Mouse (Mus musculus) heart, postnatal 14 days (tissue): ENCODE data around the gene Atrnl1. TPM values are rescaled to one million over a fixed set of nuclear protein-coding genes. Genes with fewer than 3 reads are reported as not detected.

Experiments
- DNase-seq, 2 experiments: peaks; one replicate each; pipeline ENCODE4 v3.0.0; 2021 to 2022
- intact Hi-C: fragments of 180-260 bp; cut with DNase I; formaldehyde crosslinking; loops from one replicate; pipeline ENCODE4 v1.15.1; 2025
- microRNA-seq, 2 experiments: library from miRNA; unstranded; fragments of <30 nt; microRNA quantifications; one replicate each; pipeline ENCODE4 v1.2.0; 2021 to 2022
- total RNA-seq, 2 experiments: library from RNA; stranded (reverse); gene quantifications; 2 replicates each; pipeline ENCODE4 v1.2.3; 2021

The Atrnl1 gene
- total RNA-seq, 2 experiments from 2014 or later, result 19.2 to 21.5 TPM

GRCm38 (mm10) chr19:58124566-58124965, 513.7 kb downstream of the Atrnl1 start:
- intact Hi-C loops, result no loop called here
- no peak for DNase-seq

- intact Hi-C loops, result no loop called here
- DNase-seq, result no peak
Observed at GRCm38 (mm10) chr19:58125010-58125409, 514.2 kb downstream of the Atrnl1 start.

DNA sequence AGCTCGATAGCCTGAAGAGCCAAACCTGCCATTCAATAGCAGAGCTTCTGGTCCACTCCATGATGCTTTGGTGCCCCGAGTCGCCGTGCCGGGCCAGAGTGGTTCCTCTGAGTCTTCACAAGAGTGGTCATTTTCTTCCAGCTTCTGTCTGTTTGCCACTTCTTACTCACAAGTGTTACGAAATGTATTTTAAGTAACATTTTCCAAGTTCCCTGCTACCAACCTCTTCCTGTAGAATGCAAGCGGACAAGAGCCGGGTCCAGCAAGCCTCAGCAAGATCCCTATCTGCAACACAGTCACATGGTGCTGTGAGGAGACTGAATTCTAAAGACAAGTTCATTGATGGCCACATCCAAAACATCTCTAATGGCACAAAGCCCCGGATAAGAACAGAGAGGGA, 521.1 kb downstream of the Atrnl1 start:
- intact Hi-C loops, result no loop called here
- DNase-seq, result no peak

- DNase-seq, result no peak
- intact Hi-C loops, result no loop called here
Observed at GRCm38 (mm10) chr19:58140191-58140784, 529.5 kb downstream of the Atrnl1 start.

GRCm38 (mm10) chr19:58143853-58144454, 533.1 kb downstream of the Atrnl1 start:
- DNase-seq, result no peak
- intact Hi-C loops, result no loop called here

GRCm38 (mm10) chr19:58145521-58145920, 534.7 kb downstream of the Atrnl1 start:
- DNase-seq, result peak in 1 of 2 experiments; percentile 43
- intact Hi-C loops, result no loop called here

GRCm38 (mm10) chr19:58151257-58151656, 540.4 kb downstream of the Atrnl1 start:
- intact Hi-C loops, result no loop called here
- no peak for DNase-seq

DNA sequence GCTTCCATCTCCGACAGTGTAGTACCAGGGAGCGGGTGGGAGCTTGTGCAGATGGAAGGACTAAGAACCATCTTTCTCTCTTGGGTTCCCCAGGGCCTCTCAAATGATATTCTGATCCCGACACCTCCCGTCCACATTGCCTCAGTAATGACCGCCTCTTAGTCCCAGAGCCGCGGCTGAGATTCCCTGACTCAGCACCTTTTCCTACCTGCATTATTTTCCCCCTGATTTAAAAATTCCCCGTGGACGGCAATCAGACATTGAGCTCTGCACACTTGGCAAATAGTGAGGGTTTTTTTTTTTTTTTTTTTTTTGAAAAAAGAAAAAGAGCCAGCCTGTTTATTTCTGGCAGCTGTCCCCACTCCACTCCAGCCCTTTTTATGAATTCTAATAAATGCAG, 550.7 kb downstream of the Atrnl1 start:
- intact Hi-C loops, result no loop called here
- no peak for DNase-seq

DNA sequence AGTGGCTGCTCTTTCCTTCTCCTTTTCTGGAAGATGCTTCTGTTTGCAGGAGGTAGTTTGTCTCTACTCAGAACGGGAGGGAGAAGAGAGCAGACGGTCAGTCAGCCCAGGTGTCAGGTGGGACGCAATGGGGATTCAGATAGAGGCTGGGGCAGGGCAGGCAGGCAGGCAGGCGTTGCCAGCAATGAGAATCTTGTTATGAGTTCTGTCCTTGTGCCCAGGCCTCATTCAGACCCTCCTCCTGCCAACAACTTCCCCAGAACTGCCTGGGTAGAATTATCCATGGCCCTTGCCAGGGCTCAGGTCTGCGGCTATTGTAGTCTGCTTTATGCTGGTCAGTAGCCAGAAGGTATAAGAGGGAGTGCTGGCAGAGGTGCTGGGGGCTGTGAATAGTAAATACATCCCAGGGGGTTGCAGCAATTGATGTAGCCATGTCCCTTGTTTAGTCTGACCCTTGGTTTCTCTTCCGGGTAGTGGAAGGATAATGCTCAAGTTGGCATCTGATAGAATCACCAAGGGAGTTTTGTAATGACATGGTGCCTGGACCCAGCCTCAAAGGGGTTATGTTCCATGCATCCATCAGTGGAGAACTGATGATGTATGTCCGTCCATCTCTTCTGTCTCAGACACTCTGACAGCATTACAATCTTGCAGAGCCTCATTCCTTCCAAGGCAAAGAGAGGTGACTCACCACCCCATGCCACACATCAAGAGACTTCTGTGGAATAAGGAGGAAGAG, 554.2 kb downstream of the Atrnl1 start:
- intact Hi-C loops, result no loop called here
- DNase-seq, result no peak

- no peak for DNase-seq
- intact Hi-C loops, result no loop called here
Observed at GRCm38 (mm10) chr19:58165635-58166015, 554.8 kb downstream of the Atrnl1 start.

GRCm38 (mm10) chr19:58166147-58166546, 555.3 kb downstream of the Atrnl1 start:
- DNase-seq, result no peak
- intact Hi-C loops, result no loop called here

GRCm38 (mm10) chr19:58178410-58178809, 567.6 kb downstream of the Atrnl1 start:
- intact Hi-C loops, result no loop called here

DNA sequence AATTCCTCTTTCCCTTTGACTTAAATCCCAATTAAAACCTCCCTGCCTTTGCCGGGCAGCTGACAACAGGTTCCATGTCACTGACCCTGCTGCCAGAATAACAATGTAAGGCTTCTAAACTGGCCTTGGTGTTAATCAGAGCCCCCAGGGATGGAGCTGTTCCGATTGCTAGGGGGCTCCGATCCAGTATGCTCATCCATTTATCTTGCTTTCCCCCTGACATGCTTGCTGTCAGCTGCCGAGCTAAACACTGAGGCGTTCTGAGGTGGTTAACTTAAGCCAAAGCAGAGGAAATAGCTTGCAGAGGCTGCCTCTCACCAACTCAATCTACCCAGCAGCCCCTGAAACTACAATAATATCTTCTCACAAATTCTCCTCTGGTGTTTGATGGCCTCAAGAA, 569.9 kb downstream of the Atrnl1 start:
- intact Hi-C loops, result no loop called here

More at GRCm38 (mm10) chr19:58178410-58178809, 567.6 kb downstream of the Atrnl1 start:
- DNase-seq, result no peak

More for the DNA sequence above, 569.9 kb downstream of the Atrnl1 start:
- DNase-seq, result no peak

Small RNA genes within 50 kb of the gene (microRNA-seq; reads per million reads assigned to microRNA genes)
- 0 to 0.48 reads per million in 2 experiments for gene Mir5623

Other genes with a start within 250 kb of the Atrnl1 start
- 1 to 10 TPM; 5.7 to 6.1 TPM for gene Trub1, start 158.1 kb upstream of the Atrnl1 start, total RNA-seq